Mouse (Mus musculus) small intestine, adult 2 months (tissue): ENCODE measurements around the gene Zfp668. TPM values are rescaled to one million over a fixed set of nuclear protein-coding genes. Genes with fewer than 3 reads are reported as not detected.
"Not testable (repeated sequence)": the region's sequence is repeated elsewhere in the genome, so short reads cannot be mapped to it uniquely, and the experiment has no call there.

Experiments used
- H3K27ac ChIP-seq: fragments of 200-500 bp; 2 replicates; pipeline ENCODE4 v1.5.1; 2012; ENCODE audit warnings: low read depth, low read length, control low read depth, inconsistent platforms; ENCODE audit not compliant: insufficient read depth
- H3K27me3 ChIP-seq: fragments of 200-500 bp; 2 replicates; pipeline ENCODE4 v1.6.1; 2012; ENCODE audit warnings: mild to moderate bottlenecking, moderate library complexity, low read length, inconsistent platforms; ENCODE audit not compliant: control insufficient read depth, insufficient read depth
- H3K36me3 ChIP-seq: fragments of 200-500 bp; 2 replicates; pipeline ENCODE4 v1.6.1; 2012; ENCODE audit warnings: mild to moderate bottlenecking, low read length, control low read depth, inconsistent platforms; ENCODE audit not compliant: control insufficient read depth, insufficient read depth
- H3K4me1 ChIP-seq: fragments of 200-500 bp; 2 replicates; pipeline ENCODE4 v1.6.1; 2012; ENCODE audit warnings: low read length, inconsistent platforms, mixed read lengths; ENCODE audit not compliant: control insufficient read depth, insufficient read depth, insufficient read length
- H3K4me3 ChIP-seq: fragments of 200-500 bp; 2 replicates; pipeline ENCODE4 v1.5.1; 2012; ENCODE audit warnings: low read depth, mild to moderate bottlenecking, control low read depth, inconsistent platforms, low read length, moderate library complexity
- CTCF ChIP-seq: fragments of 200-500 bp; IDR thresholded peaks from 2 replicates; pipeline ENCODE4 v1.5.1; 2012; ENCODE audit warnings: low read depth, mild to moderate bottlenecking, control low read depth, inconsistent platforms, low read length, moderate library complexity, mixed read lengths; ENCODE audit not compliant: insufficient replicate concordance, insufficient read length; ENCODE audit errors: extremely low read depth
- POLR2A ChIP-seq: fragments of 200-500 bp; IDR thresholded peaks from 2 replicates; pipeline ENCODE4 v1.6.1; 2012; ENCODE audit warnings: low read depth, mild to moderate bottlenecking, control low read depth, inconsistent platforms, low read length, moderate library complexity
- WGBS: fragments of 180-500 bp; shearing (Covaris S2); methylation state at CpG from one replicate; pipeline ENCODE4 v1.1.7; 2018; 5-methylcytosine and 5-hydroxymethylcytosine counted together
- polyA plus RNA-seq: library from polyadenylated mRNA; depleted of rRNA; stranded (reverse); fragments of >200 nt; gene quantifications from 2 replicates; pipeline ENCODE4 v1.2.3, GENCODE M21; 2012

The Zfp668 gene
- polyA plus RNA-seq, 1 experiment, result 7.1 TPM

- H3K36me3 ChIP-seq, result peaks cover 29% of the 10 kb centered on the region
- peak overlapping the region; percentile 99 for H3K27ac ChIP-seq
- TF ChIP-seq CTCF (no peak), POLR2A (peak; percentile 91)
- no peaks in the 10 kb centered on the region for H3K27me3 ChIP-seq
- H3K4me3 ChIP-seq, result peak overlapping the region; percentile 90
- peaks cover 9% of the 10 kb centered on the region for H3K4me1 ChIP-seq
- WGBS, result under 1% methylated on average over 40 of the region's 40 CpGs
These were observed 34.5 kb downstream of the Zfp668 start for GRCm38 (mm10) chr7:127842001-127842718.

DNA sequence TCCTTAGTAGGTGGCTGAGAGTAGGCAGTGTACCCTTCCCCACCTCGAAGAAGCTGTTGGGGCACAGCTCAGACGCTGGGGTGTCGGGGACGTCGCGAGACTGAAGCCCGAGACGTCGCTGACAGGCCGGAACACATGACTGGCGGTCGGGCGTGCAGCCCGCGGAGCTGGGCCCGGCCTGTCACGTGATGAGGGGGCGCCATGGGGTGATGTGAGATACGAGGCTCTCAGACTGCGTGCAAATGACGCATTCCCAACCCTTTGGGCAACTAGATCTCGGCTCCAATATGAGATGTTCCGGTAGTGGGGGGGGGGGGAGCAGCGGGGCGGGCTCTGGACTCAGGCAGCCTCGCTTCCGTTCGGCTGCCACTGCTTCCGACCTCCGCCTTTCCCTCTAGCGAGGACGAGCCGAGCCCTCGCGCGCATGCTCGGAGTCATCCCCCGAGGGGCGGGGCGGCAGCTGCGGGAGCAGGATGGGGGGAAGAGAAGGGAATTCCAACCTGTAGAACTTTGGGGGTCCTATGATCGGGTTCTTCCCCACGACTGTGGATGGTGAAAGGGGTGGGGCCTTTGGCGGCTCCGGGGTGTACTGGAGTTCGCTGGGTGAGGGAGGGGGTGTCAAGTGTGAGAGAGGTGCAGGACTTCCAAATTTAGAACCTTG, 35.2 kb downstream of the Zfp668 start:
- peaks cover 9% of the 10 kb centered on the region for H3K4me1 ChIP-seq
- TF ChIP-seq CTCF (no peak), POLR2A (peak; percentile 47; the same call in 1 of the 2 replicates)
- peak overlapping the region; percentile 99 for H3K27ac ChIP-seq
- H3K4me3 ChIP-seq, result peak overlapping the region; percentile 90
- H3K27me3 ChIP-seq, result no peaks in the 10 kb centered on the region
- H3K36me3 ChIP-seq, result peaks cover 24% of the 10 kb centered on the region
- WGBS, result 1% methylated on average over 46 of the region's 46 CpGs

DNA sequence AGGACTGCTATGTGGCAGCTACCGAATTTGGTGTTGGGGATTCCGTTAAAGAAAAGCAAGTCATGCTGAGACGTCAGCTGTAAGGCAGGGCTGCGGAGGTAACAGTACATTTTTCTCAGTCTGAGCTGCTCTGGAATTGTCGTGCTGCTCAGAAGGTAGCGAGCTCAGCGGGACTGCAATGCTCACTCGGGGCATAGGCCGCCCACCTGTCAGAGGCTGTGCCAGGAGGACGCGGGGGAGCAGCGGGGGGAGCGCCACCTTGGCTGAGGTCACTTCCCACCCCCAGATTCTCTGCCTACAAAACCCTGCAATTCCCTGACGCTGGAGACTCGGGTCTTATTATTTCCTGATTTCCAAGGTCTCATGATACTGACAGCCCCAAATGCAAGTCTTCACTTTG, 35.7 kb downstream of the Zfp668 start:
- whole genome bisulfite sequencing, result 4% methylated on average over 15 of the region's 15 CpGs
- TF ChIP-seq POLR2A, result no peak
- TF ChIP-seq CTCF, result no peak
- Histone ChIP-seq H3K4me3 (peak overlapping the region; percentile 90), H3K27me3 (no peaks in the 10 kb centered on the region), H3K36me3 (peaks cover 18% of the 10 kb centered on the region), H3K27ac (peak overlapping the region; percentile 88), H3K4me1 (peaks cover 9% of the 10 kb centered on the region)

- not testable (repeated sequence) for H3K4me3 ChIP-seq, H3K27me3 ChIP-seq, H3K4me1 ChIP-seq, H3K27ac ChIP-seq
- WGBS, result 80% methylated on average over 2 of the region's 2 CpGs
- peaks cover 14% of the 10 kb centered on the region for H3K36me3 ChIP-seq
These were observed 36.6 kb downstream of the Zfp668 start for GRCm38 (mm10) chr7:127840031-127840430.

- not testable (repeated sequence) for H3K27me3 ChIP-seq, H3K4me1 ChIP-seq, H3K27ac ChIP-seq, H3K4me3 ChIP-seq, H3K36me3 ChIP-seq
- 91% methylated on average over 4 of the region's 4 CpGs for WGBS
These were observed 38.8 kb downstream of the Zfp668 start for GRCm38 (mm10) chr7:127837878-127838277.

DNA sequence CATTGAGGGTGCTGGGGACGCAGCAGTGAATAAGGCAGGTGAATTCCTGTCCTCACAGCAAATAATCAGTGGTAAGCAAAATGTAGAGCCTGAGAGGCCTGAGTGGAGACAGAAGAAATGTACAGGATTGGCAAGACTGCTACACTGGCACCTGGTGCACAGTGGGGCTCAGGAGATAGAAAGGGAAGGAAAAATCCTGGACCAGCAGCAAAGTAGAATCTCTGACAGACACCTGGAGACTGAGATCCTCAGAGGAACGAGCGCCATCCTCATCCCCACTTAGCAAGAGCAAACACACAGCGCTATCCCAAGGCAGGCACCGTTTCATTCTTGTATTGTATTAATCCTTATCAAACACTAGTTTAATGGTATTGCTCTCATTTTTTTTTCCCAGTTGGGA, 39.2 kb downstream of the Zfp668 start:
- Histone ChIP-seq H3K4me3 (no peak overlapping the region), H3K36me3 (no peaks in the 10 kb centered on the region), H3K4me1 (peaks cover 7% of the 10 kb centered on the region), H3K27me3 (no peaks in the 10 kb centered on the region), H3K27ac (no peak overlapping the region)
- TF ChIP-seq CTCF, result no peak
- no peak for TF ChIP-seq POLR2A
- WGBS, result 82% methylated on average over 5 of the region's 5 CpGs

GRCm38 (mm10) chr7:127835550-127835949, 41.1 kb downstream of the Zfp668 start:
- WGBS, result 83% methylated on average over 2 of the region's 2 CpGs
- TF ChIP-seq POLR2A, result no peak
- no peak for TF ChIP-seq CTCF
- no peaks in the 10 kb centered on the region for H3K36me3 ChIP-seq
- H3K4me1 ChIP-seq, result no peaks in the 10 kb centered on the region; the same call in 1 of the 2 replicates
- no peak overlapping the region for H3K27ac ChIP-seq
- no peaks in the 10 kb centered on the region for H3K27me3 ChIP-seq
- H3K4me3 ChIP-seq, result no peak overlapping the region
